Mouse (Mus musculus): ENCODE measurements around the gene St6gal1. TPM values are rescaled to one million over a fixed set of nuclear protein-coding genes. Genes with fewer than 3 reads are reported as not detected.

St6gal1 gene
- total RNA-seq, 1 experiment = 7.2 TPM

GRCm38 (mm10) chr16:23326664-23327063 lies 102.1 kb downstream of the St6gal1 start:
- no peak for DNase-seq (ENCODE audit: low read depth, low spot score)
- in situ Hi-C loops (cut with MboI; ENCODE audit: low sequenced_read_pairs in 2 of 2, unreplicated experiment in 2 of 2) = no loop called here
- Histone ChIP-seq H3K27ac (ENCODE audit: insufficient read depth, low read depth, low read length, poor library complexity, severe bottlenecking) (no peak overlapping the region), H3K9me3 (ENCODE audit: control insufficient read depth, insufficient read depth, low read depth, low read length) (no peaks in the 10 kb centered on the region), H3K36me3 (ENCODE audit: control insufficient read depth, insufficient read depth, low read length, poor library complexity, severe bottlenecking) (no peaks in the 10 kb centered on the region; the same call in 1 of the 2 replicates), H3K4me1 (ENCODE audit: control insufficient read depth in 2 of 2, insufficient read depth in 2 of 2, low read length in 2 of 2, poor library complexity in 1 of 2) (peaks cover 0 to 6% of the 10 kb centered on the region in 2 experiments; a peak in 2 of 4 replicates), H3K4me3 (ENCODE audit: insufficient read depth in 1 of 2, low read depth in 1 of 2, low read length in 2 of 2, poor library complexity in 1 of 2, severe bottlenecking in 1 of 2) (no peak overlapping the region), H3K9ac (ENCODE audit: insufficient read depth, low read depth, low read length, poor library complexity, severe bottlenecking) (no peak overlapping the region)
- TF ChIP-seq HCFC1 (IDR thresholded peaks at IDR 0.05; ENCODE audit: borderline replicate concordance, insufficient read depth, low read length) (no peak), ZNF384 (IDR thresholded peaks at IDR 0.05; ENCODE audit: low read depth, low read length) (no peak), ZC3H11A (IDR thresholded peaks at IDR 0.05; ENCODE audit: borderline replicate concordance, low read depth, low read length) (no peak), CHD2 (IDR thresholded peaks at IDR 0.05; ENCODE audit: low read depth, low read length) (no peak), MAFK (IDR thresholded peaks at IDR 0.05; ENCODE audit: insufficient read depth, low read depth, low read length) (no peak)

DNA sequence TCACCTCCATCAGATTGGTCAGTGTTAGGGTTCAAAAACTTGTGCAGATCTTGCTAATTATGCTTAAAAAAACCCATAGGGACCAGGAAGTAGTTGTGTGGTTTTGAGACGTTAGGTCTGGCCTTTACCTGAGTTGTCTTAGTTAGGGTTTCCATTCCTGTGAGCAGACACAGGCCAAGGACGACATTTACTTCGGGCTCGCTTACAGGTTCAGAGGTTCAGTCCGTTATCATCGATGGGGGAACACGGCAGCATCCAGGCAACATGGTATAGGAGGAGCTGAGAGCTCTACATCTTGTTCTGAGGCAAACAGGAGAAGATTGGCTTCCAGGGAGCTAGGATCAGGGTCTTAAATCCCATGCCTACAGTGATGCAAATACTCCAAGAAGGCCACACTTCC lies 102.7 kb downstream of the St6gal1 start:
- no peak overlapping the region for H3K4me3 ChIP-seq (ENCODE audit: insufficient read depth in 1 of 2, low read depth in 1 of 2, low read length in 2 of 2, poor library complexity in 1 of 2, severe bottlenecking in 1 of 2)
- H3K36me3 ChIP-seq (ENCODE audit: control insufficient read depth, insufficient read depth, low read length, poor library complexity, severe bottlenecking) = no peaks in the 10 kb centered on the region; the same call in 1 of the 2 replicates
- DNase-seq (ENCODE audit: low read depth, low spot score) = no peak
- peaks cover 0 to 6% of the 10 kb centered on the region in 2 experiments; a peak in 2 of 4 replicates for H3K4me1 ChIP-seq (ENCODE audit: control insufficient read depth in 2 of 2, insufficient read depth in 2 of 2, low read length in 2 of 2, poor library complexity in 1 of 2)
- in situ Hi-C loops (cut with MboI; ENCODE audit: low sequenced_read_pairs in 2 of 2, unreplicated experiment in 2 of 2) = no loop called here
- H3K9ac ChIP-seq (ENCODE audit: insufficient read depth, low read depth, low read length, poor library complexity, severe bottlenecking) = no peak overlapping the region
- TF ChIP-seq ZC3H11A (IDR thresholded peaks at IDR 0.05; ENCODE audit: borderline replicate concordance, low read depth, low read length) = no peak
- no peak for TF ChIP-seq HCFC1 (IDR thresholded peaks at IDR 0.05; ENCODE audit: borderline replicate concordance, insufficient read depth, low read length)
- no peak for TF ChIP-seq MAFK (IDR thresholded peaks at IDR 0.05; ENCODE audit: insufficient read depth, low read depth, low read length)
- TF ChIP-seq CHD2 (IDR thresholded peaks at IDR 0.05; ENCODE audit: low read depth, low read length) = no peak
- no peak for TF ChIP-seq ZNF384 (IDR thresholded peaks at IDR 0.05; ENCODE audit: low read depth, low read length)
- no peak overlapping the region for H3K27ac ChIP-seq (ENCODE audit: insufficient read depth, low read depth, low read length, poor library complexity, severe bottlenecking)
- no peaks in the 10 kb centered on the region for H3K9me3 ChIP-seq (ENCODE audit: control insufficient read depth, insufficient read depth, low read depth, low read length)

DNA sequence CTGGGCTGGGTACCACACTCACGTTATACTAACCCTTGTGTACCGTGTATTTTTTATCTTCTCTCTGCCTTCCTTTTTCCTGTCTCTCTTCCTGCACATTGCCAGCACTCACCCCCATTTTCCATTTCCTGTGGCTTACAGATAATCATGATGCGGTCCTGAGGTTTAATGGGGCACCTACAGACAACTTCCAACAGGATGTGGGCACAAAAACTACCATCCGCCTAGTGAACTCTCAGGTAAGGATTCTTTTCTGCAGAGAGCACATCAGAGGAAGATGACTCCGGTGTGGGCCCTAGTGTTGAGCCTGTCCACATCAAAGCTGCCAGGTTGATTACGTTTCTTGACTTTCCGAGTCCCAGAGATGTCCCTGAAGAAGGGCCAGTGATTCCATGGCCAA lies 103.7 kb downstream of the St6gal1 start:
- H3K4me3 ChIP-seq (ENCODE audit: insufficient read depth in 1 of 2, low read depth in 1 of 2, low read length in 2 of 2, poor library complexity in 1 of 2, severe bottlenecking in 1 of 2) = no peak overlapping the region
- peaks cover 0 to 6% of the 10 kb centered on the region in 2 experiments; a peak in 2 of 4 replicates for H3K4me1 ChIP-seq (ENCODE audit: control insufficient read depth in 2 of 2, insufficient read depth in 2 of 2, low read length in 2 of 2, poor library complexity in 1 of 2)
- in situ Hi-C loops (cut with MboI; ENCODE audit: low sequenced_read_pairs in 2 of 2, unreplicated experiment in 2 of 2) = no loop called here
- H3K9me3 ChIP-seq (ENCODE audit: control insufficient read depth, insufficient read depth, low read depth, low read length) = no peaks in the 10 kb centered on the region
- H3K27ac ChIP-seq (ENCODE audit: insufficient read depth, low read depth, low read length, poor library complexity, severe bottlenecking) = no peak overlapping the region
- DNase-seq (ENCODE audit: low read depth, low spot score) = no peak
- TF ChIP-seq MAFK (IDR thresholded peaks at IDR 0.05; ENCODE audit: insufficient read depth, low read depth, low read length) (no peak), ZNF384 (IDR thresholded peaks at IDR 0.05; ENCODE audit: low read depth, low read length) (no peak)
- no peak overlapping the region for H3K9ac ChIP-seq (ENCODE audit: insufficient read depth, low read depth, low read length, poor library complexity, severe bottlenecking)
- no peaks in the 10 kb centered on the region; the same call in 1 of the 2 replicates for H3K36me3 ChIP-seq (ENCODE audit: control insufficient read depth, insufficient read depth, low read length, poor library complexity, severe bottlenecking)

DNA sequence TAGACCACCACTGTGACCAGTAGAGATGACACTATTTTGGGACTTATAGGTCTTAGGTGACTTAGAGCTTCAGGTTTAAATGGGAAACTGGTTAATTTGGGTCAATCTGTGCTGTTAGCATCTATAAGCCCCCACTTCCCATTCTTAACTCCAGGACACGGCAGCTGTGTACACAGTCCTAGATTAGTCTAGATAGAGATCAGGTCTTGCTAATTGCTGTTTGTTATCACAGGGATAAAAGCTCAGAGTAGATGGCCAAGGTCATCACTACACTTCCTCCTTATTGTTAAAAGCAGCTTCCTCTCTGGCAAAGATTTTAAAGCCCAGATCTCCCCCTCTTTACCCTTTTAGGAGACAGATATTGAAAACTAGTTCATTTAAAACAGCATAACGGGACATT lies 107.6 kb downstream of the St6gal1 start:
- Histone ChIP-seq H3K9me3 (ENCODE audit: control insufficient read depth, insufficient read depth, low read depth, low read length) (no peaks in the 10 kb centered on the region), H3K4me1 (ENCODE audit: control insufficient read depth in 2 of 2, insufficient read depth in 2 of 2, low read length in 2 of 2, poor library complexity in 1 of 2) (no peaks in the 10 kb centered on the region), H3K36me3 (ENCODE audit: control insufficient read depth, insufficient read depth, low read length, poor library complexity, severe bottlenecking) (no peaks in the 10 kb centered on the region; the same call in 1 of the 2 replicates), H3K27ac (ENCODE audit: insufficient read depth, low read depth, low read length, poor library complexity, severe bottlenecking) (no peak overlapping the region), H3K4me3 (ENCODE audit: insufficient read depth in 1 of 2, low read depth in 1 of 2, low read length in 2 of 2, poor library complexity in 1 of 2, severe bottlenecking in 1 of 2) (no peak overlapping the region), H3K9ac (ENCODE audit: insufficient read depth, low read depth, low read length, poor library complexity, severe bottlenecking) (no peak overlapping the region)
- in situ Hi-C loops (cut with MboI; ENCODE audit: low sequenced_read_pairs in 2 of 2, unreplicated experiment in 2 of 2) = no loop called here
- TF ChIP-seq ZNF384 (IDR thresholded peaks at IDR 0.05; ENCODE audit: low read depth, low read length) (no peak), ZC3H11A (IDR thresholded peaks at IDR 0.05; ENCODE audit: borderline replicate concordance, low read depth, low read length) (no peak), CHD2 (IDR thresholded peaks at IDR 0.05; ENCODE audit: low read depth, low read length) (no peak), HCFC1 (IDR thresholded peaks at IDR 0.05; ENCODE audit: borderline replicate concordance, insufficient read depth, low read length) (no peak), MAFK (IDR thresholded peaks at IDR 0.05; ENCODE audit: insufficient read depth, low read depth, low read length) (no peak)
- no peak for DNase-seq (ENCODE audit: low read depth, low spot score)

DNA sequence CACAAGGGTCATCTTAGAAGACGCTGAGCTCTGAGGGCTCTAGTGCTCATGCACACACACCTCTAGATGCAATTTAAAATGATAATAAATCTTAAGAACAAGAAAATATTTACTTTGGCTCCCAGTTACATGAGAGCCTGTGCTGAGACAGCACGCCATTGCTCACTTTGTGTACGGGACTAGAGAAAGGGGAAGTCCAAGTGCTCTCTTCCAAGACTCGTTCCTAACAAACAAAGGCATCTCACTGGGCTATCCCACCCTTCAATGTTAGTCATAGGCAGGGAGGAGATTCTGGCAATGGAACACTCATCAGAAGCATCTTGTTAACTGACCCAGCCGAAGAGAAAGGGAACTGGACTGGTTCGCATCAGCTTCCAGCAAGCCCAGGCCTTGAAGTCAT lies 108.1 kb downstream of the St6gal1 start:
- no peak overlapping the region for H3K27ac ChIP-seq (ENCODE audit: insufficient read depth, low read depth, low read length, poor library complexity, severe bottlenecking)
- H3K4me1 ChIP-seq (ENCODE audit: control insufficient read depth in 2 of 2, insufficient read depth in 2 of 2, low read length in 2 of 2, poor library complexity in 1 of 2) = no peaks in the 10 kb centered on the region
- H3K36me3 ChIP-seq (ENCODE audit: control insufficient read depth, insufficient read depth, low read length, poor library complexity, severe bottlenecking) = no peaks in the 10 kb centered on the region; the same call in 1 of the 2 replicates
- no peak for TF ChIP-seq HCFC1 (IDR thresholded peaks at IDR 0.05; ENCODE audit: borderline replicate concordance, insufficient read depth, low read length)
- no peak for TF ChIP-seq MAFK (IDR thresholded peaks at IDR 0.05; ENCODE audit: insufficient read depth, low read depth, low read length)
- TF ChIP-seq ZC3H11A (IDR thresholded peaks at IDR 0.05; ENCODE audit: borderline replicate concordance, low read depth, low read length) = no peak
- TF ChIP-seq CHD2 (IDR thresholded peaks at IDR 0.05; ENCODE audit: low read depth, low read length) = no peak
- TF ChIP-seq ZNF384 (IDR thresholded peaks at IDR 0.05; ENCODE audit: low read depth, low read length) = no peak
- in situ Hi-C loops (cut with MboI; ENCODE audit: low sequenced_read_pairs in 2 of 2, unreplicated experiment in 2 of 2) = no loop called here
- no peak for DNase-seq (ENCODE audit: low read depth, low spot score)
- H3K9me3 ChIP-seq (ENCODE audit: control insufficient read depth, insufficient read depth, low read depth, low read length) = no peaks in the 10 kb centered on the region
- no peak overlapping the region for H3K9ac ChIP-seq (ENCODE audit: insufficient read depth, low read depth, low read length, poor library complexity, severe bottlenecking)
- H3K4me3 ChIP-seq (ENCODE audit: insufficient read depth in 1 of 2, low read depth in 1 of 2, low read length in 2 of 2, poor library complexity in 1 of 2, severe bottlenecking in 1 of 2) = no peak overlapping the region
